Mouse (Mus musculus): Measurements from ENCODE around the gene Uxs1. TPM values are rescaled to one million over a fixed set of nuclear protein-coding genes. Genes with fewer than 3 reads are reported as not detected.

Uxs1 gene
- polyA plus RNA-seq, 1 experiment from 2014 or later: 28.8 TPM

DNA sequence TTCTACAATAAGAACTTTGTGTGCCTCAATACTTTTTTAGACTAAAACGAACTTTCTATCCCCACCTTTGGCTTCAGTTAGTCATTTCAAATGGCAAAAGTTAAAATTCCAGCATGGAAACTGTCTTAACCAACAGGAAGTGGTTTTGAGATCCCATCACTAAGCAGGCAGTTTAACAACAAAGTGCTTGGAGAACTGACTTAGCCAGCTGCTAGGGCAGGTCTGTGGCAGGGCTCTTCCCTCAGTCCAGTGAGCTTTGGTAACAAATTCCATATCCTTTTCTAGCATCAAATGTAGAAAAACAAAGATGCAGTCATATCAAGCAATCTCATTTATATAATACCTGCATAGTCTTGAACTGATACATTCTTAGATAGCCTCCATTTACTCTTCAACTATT is 105.1 kb downstream of the Uxs1 start:
- WGBS: 52% methylated on average over 1 of the region's 1 CpGs
- Histone ChIP-seq H3K27me3 (no peaks in the 10 kb centered on the region), H3K9ac (no peak overlapping the region), H3K4me1 (0 out of 2 replicates have a peak, but pooled peaks cover 5% of the 10 kb centered on the region), H3K4me2 (replicated peaks) (no peak overlapping the region), H3K9me3 (replicated peaks) (no peaks in the 10 kb centered on the region), H3K4me3 (replicated peaks) (no peak overlapping the region), H3K36me3 (no peaks in the 10 kb centered on the region), H3K27ac (replicated peaks) (no peak overlapping the region)
- no peak for ATAC-seq (ENCODE audit: insufficient number of reproducible peaks, low FRiP score, low TSS enrichment, low read depth)

GRCm38 (mm10) chr1:43718793-43719192 is 108.8 kb downstream of the Uxs1 start:
- 68% methylated on average over 2 of the region's 2 CpGs for WGBS
- H3K9me3 ChIP-seq (replicated peaks): no peaks in the 10 kb centered on the region
- ATAC-seq (ENCODE audit: insufficient number of reproducible peaks, low FRiP score, low TSS enrichment, low read depth): no peak
- H3K9ac ChIP-seq: no peak overlapping the region
- no peaks in the 10 kb centered on the region for H3K27me3 ChIP-seq
- 0 out of 2 replicates have a peak, but pooled peaks cover 5% of the 10 kb centered on the region for H3K4me1 ChIP-seq
- H3K4me2 ChIP-seq (replicated peaks): no peak overlapping the region
- H3K4me3 ChIP-seq (replicated peaks): no peak overlapping the region
- no peak overlapping the region for H3K27ac ChIP-seq (replicated peaks)
- no peaks in the 10 kb centered on the region for H3K36me3 ChIP-seq

- no peak overlapping the region for H3K4me2 ChIP-seq (replicated peaks)
- H3K27me3 ChIP-seq: no peaks in the 10 kb centered on the region
- H3K9me3 ChIP-seq (replicated peaks): no peaks in the 10 kb centered on the region
- H3K27ac ChIP-seq (replicated peaks): no peak overlapping the region
- no peak overlapping the region for H3K4me3 ChIP-seq (replicated peaks)
- no peak for ATAC-seq (ENCODE audit: insufficient number of reproducible peaks, low FRiP score, low TSS enrichment, low read depth)
- no peaks in the 10 kb centered on the region for H3K36me3 ChIP-seq
- H3K4me1 ChIP-seq: 0 out of 2 replicates have a peak, but pooled peaks cover 5% of the 10 kb centered on the region
- 74% methylated on average over 7 of the region's 7 CpGs for WGBS
- H3K9ac ChIP-seq: no peak overlapping the region
Measured at GRCm38 (mm10) chr1:43717967-43718366, 109.6 kb downstream of the Uxs1 start.

DNA sequence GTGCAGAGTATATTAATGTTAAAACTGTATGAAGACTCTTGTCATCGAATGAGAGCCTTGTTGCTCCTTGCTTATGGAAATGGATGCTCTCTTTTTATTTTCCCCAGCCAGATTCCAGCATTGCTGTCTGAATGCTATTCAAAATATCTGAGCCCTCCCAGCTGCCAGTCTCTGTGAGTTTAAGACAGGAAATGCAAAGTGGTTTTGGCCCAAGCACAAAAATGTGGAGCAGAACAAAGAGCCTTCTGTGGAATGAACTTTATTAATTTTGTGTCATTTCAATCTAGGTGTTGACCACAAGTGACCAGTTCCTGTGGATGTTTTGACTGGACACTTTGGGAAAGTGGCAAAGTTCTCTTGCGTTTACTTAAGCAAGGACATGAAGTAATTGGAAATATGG is 112.8 kb downstream of the Uxs1 start:
- no peak overlapping the region for H3K27ac ChIP-seq (replicated peaks)
- 70% methylated on average over 2 of the region's 2 CpGs for WGBS
- ATAC-seq (ENCODE audit: insufficient number of reproducible peaks, low FRiP score, low TSS enrichment, low read depth): no peak

DNA sequence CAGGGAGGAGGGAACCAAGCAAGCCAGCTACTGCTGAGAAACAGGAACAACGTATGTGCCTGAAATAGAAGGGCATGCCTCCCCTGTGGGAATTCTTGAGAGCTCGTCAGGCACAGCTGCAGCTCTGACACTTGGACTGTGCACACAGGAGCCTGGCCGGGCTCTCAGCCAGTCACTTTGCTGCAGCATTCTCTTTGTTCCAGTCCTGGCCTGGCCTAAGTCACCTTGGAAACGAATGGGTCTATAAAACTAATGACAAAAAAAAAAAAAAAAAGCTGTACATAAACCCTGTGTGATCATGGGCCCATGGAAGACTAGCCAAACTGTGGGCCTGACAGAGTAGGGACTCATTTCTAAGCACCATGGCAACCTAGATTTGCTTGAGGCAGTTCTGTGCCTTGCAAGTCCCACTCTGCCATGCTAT is 129.0 kb downstream of the Uxs1 start:
- no peak overlapping the region for H3K4me3 ChIP-seq (replicated peaks)
- no peak overlapping the region for H3K4me2 ChIP-seq (replicated peaks)
- no peaks in the 10 kb centered on the region for H3K9me3 ChIP-seq (replicated peaks)
- H3K27ac ChIP-seq (replicated peaks): peak overlapping the region; percentile 63
- no peaks in the 10 kb centered on the region for H3K27me3 ChIP-seq
- peaks cover 26% of the 10 kb centered on the region for H3K4me1 ChIP-seq
- no peak overlapping the region for H3K9ac ChIP-seq
- ATAC-seq (ENCODE audit: insufficient number of reproducible peaks, low FRiP score, low TSS enrichment, low read depth): peak; percentile 78
- 9% methylated on average over 4 of the region's 4 CpGs for WGBS
- H3K36me3 ChIP-seq: no peaks in the 10 kb centered on the region

More for the DNA sequence above, 112.8 kb downstream of the Uxs1 start:
- H3K4me2 ChIP-seq (replicated peaks): no peak overlapping the region
- 0 out of 2 replicates have a peak, but pooled peaks cover 5% of the 10 kb centered on the region for H3K4me1 ChIP-seq
- H3K9ac ChIP-seq: no peak overlapping the region
- no peaks in the 10 kb centered on the region for H3K36me3 ChIP-seq
- H3K27me3 ChIP-seq: no peaks in the 10 kb centered on the region
- no peaks in the 10 kb centered on the region for H3K9me3 ChIP-seq (replicated peaks)
- H3K4me3 ChIP-seq (replicated peaks): no peak overlapping the region

Other genes with a start within 250 kb of the Uxs1 start
- 32.7 and 41.6 TPM in 2 replicates for gene 1500015O10Rik, start 97.2 kb downstream of the Uxs1 start, polyA plus RNA-seq (2015; fragmentation: Nextera tagmentation; extraction: Ambion mirVana)
- 52.1 and 56.5 TPM in 2 replicates for gene Tpp2, start 105.8 kb upstream of the Uxs1 start, polyA plus RNA-seq (2015; fragmentation: Nextera tagmentation; extraction: Ambion mirVana)
- gene Mettl21c, start 192.2 kb upstream of the Uxs1 start, polyA plus RNA-seq (2015; fragmentation: Nextera tagmentation; extraction: Ambion mirVana): 0.49 and 0.68 TPM in 2 replicates
- 0.04 and 0.05 TPM in 2 replicates for gene Gm8251, start 234.1 kb upstream of the Uxs1 start, polyA plus RNA-seq (2015; fragmentation: Nextera tagmentation; extraction: Ambion mirVana)